Comparison of ENCODE assay signal across 20 mouse cellular contexts in genomic region chr2:46802812-46803211, GRCm38 (mm10).
DNase-seq lines count a peak whose midpoint lies in the region; ATAC-seq lines count a peak whose summit lies in the region.
"Had no signal": no experiment of that assay in that cellular context is flagged by ENCODE, and none has a peak within 500 bp of the region (broad histone marks: within the 10 kb centered on the region; RNA-seq: fewer than 3 reads in every experiment).

No protein-coding gene starts in this region.

- H3K27me3 ChIP-seq in forebrain, embryonic 11.5 days (ENCODE audit: control insufficient read depth, insufficient read depth, low read length): no peaks in the 10 kb centered on the region
- no peaks in the 10 kb centered on the region for H3K27me3 ChIP-seq in forebrain, embryonic 16.5 days (replicated peaks; ENCODE audit: control insufficient read depth, insufficient read depth, low read length)
- H3K27me3 ChIP-seq in hindbrain, embryonic 12.5 days: no peaks in the 10 kb centered on the region
- no peaks in the 10 kb centered on the region for H3K27me3 ChIP-seq in midbrain, embryonic 12.5 days
- H3K27me3 ChIP-seq in heart, embryonic 11.5 days (ENCODE audit: control insufficient read depth, insufficient read depth, low read length): no peaks in the 10 kb centered on the region
- H3K27me3 ChIP-seq: intestine, embryonic 15.5 days; liver, embryonic 12.5 days; lung, embryonic 15.5 days; Patski; stomach, embryonic 15.5 days had no signal

- DNase-seq in forebrain, embryonic 11.5 days (ENCODE audit: low spot score): no peak
- DNase-seq in retina, adult 2 months (ENCODE audit: low read depth, low spot score): peak; percentile 11
- DNase-seq in yolk sac, embryonic 10.5 days (ENCODE audit: low spot score): no peak
- DNase-seq: B cell, adult 2 months; gastrocnemius, postnatal 10 days; heart, postnatal 14 days; kidney, postnatal 25 days; layer of hippocampus, postnatal 36 days; spleen, adult 18-20 months had no signal

- H3K4me3 ChIP-seq in forebrain, embryonic 11.5 days (ENCODE audit: low read depth, low read length): no peak overlapping the region
- no peak overlapping the region for H3K4me3 ChIP-seq in forebrain, embryonic 16.5 days (replicated peaks; ENCODE audit: low read length)
- H3K4me3 ChIP-seq in hindbrain, embryonic 12.5 days: no peak overlapping the region
- no peak overlapping the region for H3K4me3 ChIP-seq in midbrain, embryonic 12.5 days
- no peak overlapping the region for H3K4me3 ChIP-seq in heart, embryonic 11.5 days (ENCODE audit: low read depth, low read length)
- H3K4me3 ChIP-seq: intestine, embryonic 15.5 days; limb, embryonic 10.5 days; liver, embryonic 12.5 days; lung, embryonic 15.5 days; myocyte; stomach, embryonic 15.5 days had no signal

- H3K27ac ChIP-seq in forebrain, embryonic 11.5 days (ENCODE audit: low read depth, low read length): no peak overlapping the region
- H3K27ac ChIP-seq in forebrain, embryonic 16.5 days (ENCODE audit: low read length): no peak overlapping the region
- peak overlapping the region; percentile 44; the same call in 1 of the 2 replicates for H3K27ac ChIP-seq in hindbrain, embryonic 12.5 days
- no peak overlapping the region; the same call in 1 of the 2 replicates for H3K27ac ChIP-seq in midbrain, embryonic 12.5 days (replicated peaks)
- H3K27ac ChIP-seq in heart, embryonic 11.5 days (ENCODE audit: low read depth, low read length): no peak overlapping the region
- H3K27ac ChIP-seq: intestine, embryonic 15.5 days; limb, embryonic 10.5 days; liver, embryonic 12.5 days; lung, embryonic 15.5 days; stomach, embryonic 15.5 days had no signal

- no peaks in the 10 kb centered on the region for H3K9me3 ChIP-seq in forebrain, embryonic 11.5 days (ENCODE audit: control insufficient read depth, low read length)
- no peaks in the 10 kb centered on the region for H3K9me3 ChIP-seq in forebrain, embryonic 16.5 days (ENCODE audit: control insufficient read depth, low read length)
- H3K9me3 ChIP-seq in hindbrain, embryonic 12.5 days (replicated peaks): no peaks in the 10 kb centered on the region
- H3K9me3 ChIP-seq in midbrain, embryonic 12.5 days: no peaks in the 10 kb centered on the region
- no peaks in the 10 kb centered on the region for H3K9me3 ChIP-seq in heart, embryonic 11.5 days (replicated peaks; ENCODE audit: control insufficient read depth, low read length)
- H3K9me3 ChIP-seq: intestine, embryonic 15.5 days; limb, embryonic 10.5 days; liver, embryonic 12.5 days; lung, embryonic 15.5 days; stomach, embryonic 15.5 days had no signal

- no peak overlapping the region for H3K4me2 ChIP-seq in forebrain, embryonic 11.5 days (ENCODE audit: low read depth, low read length, severe bottlenecking)
- H3K4me2 ChIP-seq in forebrain, embryonic 16.5 days (ENCODE audit: low read length): no peak overlapping the region
- H3K4me2 ChIP-seq in hindbrain, embryonic 12.5 days (replicated peaks): no peak overlapping the region
- no peak overlapping the region for H3K4me2 ChIP-seq in midbrain, embryonic 12.5 days (replicated peaks)
- H3K4me2 ChIP-seq in heart, embryonic 11.5 days: no peak overlapping the region
- H3K4me2 ChIP-seq: intestine, embryonic 15.5 days; liver, embryonic 12.5 days; lung, embryonic 15.5 days; stomach, embryonic 15.5 days had no signal

- no peaks in the 10 kb centered on the region for H3K4me1 ChIP-seq in forebrain, embryonic 11.5 days (replicated peaks; ENCODE audit: control insufficient read depth, insufficient read depth, low read length)
- H3K4me1 ChIP-seq in forebrain, embryonic 16.5 days (replicated peaks; ENCODE audit: control insufficient read depth, insufficient read depth, low read length): no peaks in the 10 kb centered on the region
- H3K4me1 ChIP-seq in hindbrain, embryonic 12.5 days: no peaks in the 10 kb centered on the region
- no peaks in the 10 kb centered on the region for H3K4me1 ChIP-seq in midbrain, embryonic 12.5 days
- H3K4me1 ChIP-seq in heart, embryonic 11.5 days (ENCODE audit: control insufficient read depth, insufficient read depth, low read length): no peaks in the 10 kb centered on the region
- H3K4me1 ChIP-seq: intestine, embryonic 15.5 days; limb, embryonic 10.5 days; liver, embryonic 12.5 days; lung, embryonic 15.5 days; stomach, embryonic 15.5 days had no signal

- 0 out of 2 replicates have a peak, but pooled peaks have one; percentile 36 for ATAC-seq in forebrain, embryonic 11.5 days (replicated peaks; ENCODE audit: low FRiP score)
- ATAC-seq in forebrain, embryonic 16.5 days: no peak
- ATAC-seq in hindbrain, embryonic 12.5 days (ENCODE audit: low FRiP score): peak; percentile 61
- ATAC-seq in midbrain, embryonic 12.5 days (ENCODE audit: low FRiP score, low read depth): peak; percentile 65
- no peak for ATAC-seq in heart, embryonic 11.5 days (replicated peaks; ENCODE audit: insufficient number of reproducible peaks, low FRiP score, low TSS enrichment)
- ATAC-seq: intestine, embryonic 15.5 days; liver, embryonic 12.5 days; Patski had no signal

- no peak overlapping the region for H3K9ac ChIP-seq in forebrain, embryonic 11.5 days (ENCODE audit: low read length)
- H3K9ac ChIP-seq in forebrain, embryonic 16.5 days (replicated peaks; ENCODE audit: low read depth, low read length): no peak overlapping the region
- H3K9ac ChIP-seq in hindbrain, embryonic 12.5 days: no peak overlapping the region
- H3K9ac ChIP-seq in midbrain, embryonic 12.5 days (replicated peaks): no peak overlapping the region
- H3K9ac ChIP-seq in heart, embryonic 11.5 days (ENCODE audit: low read depth, low read length): no peak overlapping the region
- H3K9ac ChIP-seq: intestine, embryonic 15.5 days; liver, embryonic 12.5 days; lung, embryonic 15.5 days; stomach, embryonic 15.5 days had no signal

- H3K36me3 ChIP-seq in forebrain, embryonic 11.5 days (ENCODE audit: control insufficient read depth, insufficient read depth, low read length): no peaks in the 10 kb centered on the region
- H3K36me3 ChIP-seq in forebrain, embryonic 16.5 days (ENCODE audit: control insufficient read depth, insufficient read depth): no peaks in the 10 kb centered on the region
- H3K36me3 ChIP-seq in hindbrain, embryonic 12.5 days: no peaks in the 10 kb centered on the region
- H3K36me3 ChIP-seq in midbrain, embryonic 12.5 days: no peaks in the 10 kb centered on the region
- no peaks in the 10 kb centered on the region for H3K36me3 ChIP-seq in heart, embryonic 11.5 days (ENCODE audit: control insufficient read depth, insufficient read depth, low read length)
- H3K36me3 ChIP-seq: intestine, embryonic 15.5 days; limb, embryonic 10.5 days; liver, embryonic 12.5 days; lung, embryonic 15.5 days; stomach, embryonic 15.5 days had no signal

- 62% methylated on average over 7 of the region's 7 CpGs for WGBS in forebrain, embryonic 11.5 days
- WGBS in forebrain, embryonic 16.5 days: 58% methylated on average over 7 of the region's 7 CpGs
- WGBS in hindbrain, embryonic 12.5 days: 43% methylated on average over 7 of the region's 7 CpGs
- 37% methylated on average over 7 of the region's 7 CpGs for WGBS in midbrain, embryonic 12.5 days
- 43% methylated on average over 7 of the region's 7 CpGs for WGBS in heart, embryonic 11.5 days (ENCODE audit: insufficient replicate concordance)

Comparison
In these comparisons a context has a peak if more than half of its experiments do, and no peak if none do; other contexts are left out.
1. ATAC-seq: peak in forebrain, embryonic 11.5 days (single experiment), hindbrain, embryonic 12.5 days (single experiment) and midbrain, embryonic 12.5 days (single experiment); none in forebrain, embryonic 16.5 days (single experiment) and heart, embryonic 11.5 days (single experiment).